Mouse (Mus musculus) erythroblast, embryonic 14.5 days (primary cell): ENCODE data around the gene Nipsnap3b.

ENCODE experiments used
- GATA1 ChIP-seq: IDR thresholded peaks from 2 replicates; pipeline ENCODE4 v1.6.1; 2012; ENCODE audit warnings: low read length, inconsistent platforms, mixed read lengths
- TAL1 ChIP-seq: IDR thresholded peaks from 3 replicates; pipeline ENCODE4 v1.6.1; 2012; ENCODE audit warnings: low read length, inconsistent platforms, mixed read lengths

- no peak for TF ChIP-seq TAL1
- TF ChIP-seq GATA1, result no peak
Measured at GRCm38 (mm10) chr4:53045807-53046206, 34.1 kb downstream of the Nipsnap3b start.
